Mouse (Mus musculus) kidney, postnatal 4 days (tissue): ENCODE measurements at regions not wholly inside any gene's neighbourhood (a gene's known extent, or its start where the extent isn't known, plus 50 kb on each side); places are given as distances from the start of the nearest gene placed in this dataset.

ENCODE experiments used
- DNase-seq, 2 experiments: peaks; one replicate each; pipeline ENCODE4 v3.0.0; 2021; ENCODE audit warnings: mixed read lengths in 2 of 2

DNA sequence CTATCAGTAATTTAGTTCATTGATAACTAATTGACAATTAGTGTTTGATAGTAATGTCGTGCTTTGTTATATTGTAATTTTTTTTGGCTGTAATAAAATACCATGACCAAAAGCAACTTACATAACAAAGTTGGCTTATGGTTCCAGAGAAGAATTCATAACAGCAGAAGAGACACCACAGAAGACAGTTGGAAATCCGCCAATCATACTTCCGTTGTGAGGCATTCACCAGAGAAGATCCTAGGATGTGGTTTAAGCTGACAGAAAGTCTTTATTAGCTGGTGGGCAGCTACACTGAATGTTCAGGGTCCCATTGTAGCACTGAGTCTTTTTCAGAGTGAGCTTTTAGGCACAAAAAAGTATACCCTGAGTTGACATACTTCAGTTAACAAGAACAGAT is 109.9 kb downstream of the Sec23a start:
- no peak for DNase-seq

DNA sequence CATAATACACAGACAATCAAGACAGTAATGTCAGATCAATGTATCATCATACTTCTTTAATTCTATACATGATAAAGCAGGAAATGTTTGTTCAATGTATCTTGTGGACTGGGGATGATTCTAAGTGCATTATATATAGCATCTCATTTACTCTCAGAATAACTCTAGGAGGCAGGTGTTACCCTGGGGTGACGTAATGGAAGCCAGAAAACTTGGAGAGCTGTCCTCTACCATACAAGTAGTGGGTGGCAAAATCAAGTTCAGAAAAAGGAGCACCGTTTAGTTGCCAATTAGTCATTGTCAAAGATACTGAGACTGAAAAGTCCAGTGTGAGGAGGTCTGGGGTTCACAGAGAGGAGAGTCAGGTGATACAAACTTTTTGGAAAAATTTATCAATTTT is 136.0 kb downstream of the Sec23a start:
- no peak for DNase-seq

- DNase-seq, result no peak
Measured at GRCm38 (mm10) chr12:58872465-58872864, 139.4 kb downstream of the Sec23a start.

- no peak for DNase-seq
Measured at GRCm38 (mm10) chr12:58856498-58856897, 155.3 kb downstream of the Sec23a start.

GRCm38 (mm10) chr12:58851677-58852385 is 160.0 kb downstream of the Sec23a start:
- DNase-seq, result peak in 1 of 2 experiments; percentile 2

DNA sequence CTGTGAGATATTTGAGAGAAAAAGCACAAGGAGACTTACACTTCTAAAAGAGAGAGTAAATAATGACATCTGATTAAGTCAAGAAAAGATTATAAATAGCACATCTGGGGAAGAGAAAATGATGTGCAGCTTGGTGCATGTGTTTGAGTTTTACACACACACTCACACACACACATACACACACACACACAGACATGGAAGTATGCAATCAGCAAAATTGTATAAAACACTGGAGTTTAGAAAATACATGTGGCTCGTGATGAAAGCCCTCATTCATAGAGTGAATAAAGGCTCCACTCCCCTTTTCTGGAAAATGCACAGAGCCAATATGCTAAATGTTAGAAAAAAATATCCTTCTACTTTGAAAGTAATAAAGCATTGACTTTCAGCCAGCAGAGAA is 182.2 kb downstream of the Sec23a start:
- DNase-seq, result no peak

DNA sequence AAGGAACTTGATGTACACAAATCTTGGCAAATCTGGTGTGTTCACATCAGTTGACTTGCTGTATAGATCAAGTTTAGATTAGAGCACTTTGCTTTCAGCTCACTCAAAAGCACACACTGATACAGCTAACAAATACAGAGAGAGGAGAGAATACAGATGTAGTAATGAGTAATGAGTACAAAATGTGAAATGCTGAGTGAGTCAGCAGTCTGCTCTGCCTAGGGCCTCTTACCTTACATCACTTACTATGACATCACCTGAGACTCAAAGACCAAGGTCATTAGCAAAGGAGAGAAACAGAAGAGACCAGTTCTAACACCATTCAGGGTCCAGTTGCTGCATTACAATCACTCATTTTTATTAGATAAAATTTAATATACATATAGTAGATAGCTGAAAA is 184.0 kb downstream of the Sec23a start:
- no peak for DNase-seq

- DNase-seq, result no peak
Measured at GRCm38 (mm10) chr12:58825139-58825921, 186.5 kb downstream of the Sec23a start.

DNA sequence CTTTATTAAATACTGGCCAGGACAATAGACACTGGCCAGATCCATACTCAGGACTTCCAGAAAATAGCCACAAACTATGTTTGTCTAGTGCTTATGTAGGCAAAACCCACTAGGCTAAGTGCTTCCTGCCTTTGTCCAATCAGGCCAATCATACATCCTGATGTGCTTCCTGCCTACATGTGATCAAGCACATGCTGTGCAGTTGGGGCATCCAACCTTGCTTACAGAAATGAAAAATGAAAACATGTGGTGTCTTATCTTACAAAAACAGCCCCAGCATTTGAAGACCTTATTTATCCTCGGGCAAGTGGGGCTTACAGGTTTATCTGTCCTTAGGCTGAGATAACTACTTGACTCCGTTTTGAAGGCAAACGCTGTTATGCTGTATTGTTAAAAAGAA is 188.8 kb downstream of the Sec23a start:
- DNase-seq, result no peak

GRCm38 (mm10) chr12:58804068-58804467 is 207.7 kb downstream of the Sec23a start:
- DNase-seq, result peak; percentile 7 to 22

DNA sequence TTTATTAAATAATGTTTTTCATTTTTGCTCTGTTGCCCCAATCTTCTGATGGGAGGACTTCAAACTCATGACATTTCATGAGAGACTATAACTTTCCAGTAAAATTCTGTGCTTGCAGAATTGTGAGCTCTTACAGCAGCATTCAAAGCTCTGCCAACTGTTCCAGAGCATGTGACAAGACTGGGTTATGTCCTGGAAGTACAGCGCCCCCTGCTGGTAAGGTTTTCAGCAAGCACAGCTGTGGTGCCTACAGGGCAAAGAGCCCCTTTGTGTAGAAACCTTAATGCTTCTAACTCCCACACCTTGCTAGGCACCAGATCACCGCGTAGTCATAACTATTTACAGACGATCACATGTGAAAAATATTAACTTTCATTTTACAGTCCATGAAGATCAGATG is 209.4 kb downstream of the Sec23a start:
- DNase-seq, result peak; percentile 89 to 90
